Mouse (Mus musculus) stomach, embryonic 14.5 days (tissue): ENCODE measurements at regions not wholly inside any gene's neighbourhood (a gene's known extent, or its start where the extent isn't known, plus 50 kb on each side); places are given as distances from the start of the nearest gene placed in this dataset.
A peak's percentile ranks its signal among the peaks of the same experiment; 100 is the strongest.

Source experiments
- ATAC-seq: fragments of 200-750 bp; cut with Nextera tagmentation; 2 replicates; pipeline ENCODE4 v1.8.0; 2017; ENCODE audit warnings: low read depth, moderate TSS enrichment; ENCODE audit not compliant: insufficient number of reproducible peaks, insufficient read depth, low FRiP score
- H3K27ac ChIP-seq: fragments of 300-500 bp; sonication (generic); 2 replicates; pipeline ENCODE4 v1.5.1; 2014; ENCODE audit warnings: mild to moderate bottlenecking, low read length, moderate library complexity, mixed read lengths
- H3K27me3 ChIP-seq: fragments of 300-500 bp; sonication (generic); 2 replicates; pipeline ENCODE4 v1.6.1; 2014; ENCODE audit warnings: low read length, control low read depth, mixed read lengths; ENCODE audit not compliant: control insufficient read depth, insufficient read depth
- H3K36me3 ChIP-seq: fragments of 300-500 bp; sonication (generic); 2 replicates; pipeline ENCODE4 v1.6.1; 2014; ENCODE audit warnings: mild to moderate bottlenecking, control low read depth, low read length, moderate library complexity, mixed read lengths; ENCODE audit not compliant: control insufficient read depth, insufficient read depth
- H3K4me1 ChIP-seq: fragments of 300-500 bp; sonication (generic); 2 replicates; pipeline ENCODE4 v1.6.1; 2014; ENCODE audit warnings: low read length, control low read depth, mixed read lengths; ENCODE audit not compliant: control insufficient read depth, insufficient read depth
- H3K4me2 ChIP-seq: fragments of 300-500 bp; sonication (generic); replicated peaks from 2 replicates; pipeline ENCODE4 v1.6.1; 2014; ENCODE audit warnings: low read depth, low read length, control low read depth
- H3K4me3 ChIP-seq: fragments of 300-500 bp; sonication (generic); 2 replicates; pipeline ENCODE4 v1.5.1; 2014; ENCODE audit warnings: low read depth, low read length, control low read depth
- H3K9ac ChIP-seq: fragments of 300-500 bp; sonication (generic); replicated peaks from 2 replicates; pipeline ENCODE4 v1.6.1; 2014; ENCODE audit warnings: low read depth, mild to moderate bottlenecking, control low read depth, low read length, moderate library complexity, mixed read lengths
- H3K9me3 ChIP-seq: fragments of 300-500 bp; sonication (generic); 2 replicates; pipeline ENCODE4 v1.6.1; 2016; ENCODE audit warnings: low read depth, low read length, control low read depth; ENCODE audit not compliant: control insufficient read depth
- WGBS: fragments of 180-500 bp; shearing (Covaris S2); extraction: QIAGEN DNeasy Blood & Tissue Kit; methylation state at CpG from one replicate; pipeline ENCODE4 v1.1.7; 2014; 5-methylcytosine and 5-hydroxymethylcytosine counted together

DNA sequence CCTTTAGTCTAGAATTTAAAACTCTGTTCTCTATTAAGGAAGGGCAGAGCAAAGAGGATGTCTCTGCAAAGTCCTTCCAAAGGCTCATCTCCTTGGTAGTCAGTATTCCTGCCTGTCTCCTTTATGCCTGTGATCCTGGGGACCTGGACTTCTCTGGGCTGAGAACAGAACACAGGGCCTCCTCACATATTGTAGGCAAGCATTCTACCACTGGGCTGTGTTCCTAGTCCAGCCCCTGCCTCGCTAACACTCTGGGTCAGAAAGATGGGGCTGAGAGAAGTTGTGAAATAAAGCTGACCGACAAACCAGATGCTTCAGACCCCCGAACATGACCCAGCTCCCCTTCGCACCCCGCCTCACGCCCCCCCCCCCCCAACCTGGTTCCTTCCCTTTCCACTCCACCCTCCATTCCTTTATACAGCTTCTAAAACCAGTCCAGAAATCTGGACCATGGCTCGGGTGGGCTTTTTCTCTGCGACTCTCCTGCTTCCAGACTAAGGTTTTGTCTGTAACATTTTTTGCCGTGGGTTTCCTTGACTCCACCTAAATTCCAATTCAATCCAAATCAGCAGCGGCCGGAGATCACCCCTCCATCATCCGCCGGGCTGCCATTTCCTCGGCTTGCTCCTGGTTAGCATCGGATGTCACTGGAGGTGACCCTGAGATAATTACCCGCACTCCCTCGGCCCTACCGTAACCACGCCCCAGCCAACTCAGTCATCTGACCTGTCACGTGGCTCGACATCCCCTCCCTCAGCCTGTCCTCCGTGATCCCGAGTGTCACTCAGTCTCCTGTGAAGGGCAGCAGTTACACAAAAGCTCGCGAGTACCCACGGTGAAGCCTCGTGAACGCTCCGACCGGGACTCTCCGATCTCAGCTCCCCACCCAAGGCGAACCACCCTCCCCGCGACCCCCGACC is 89.3 kb upstream of the Synm start:
- H3K4me2 ChIP-seq: peak overlapping the region; percentile 66
- H3K4me1 ChIP-seq: no peaks in the 10 kb centered on the region
- peak overlapping the region; percentile 48; the same call in 1 of the 2 replicates for H3K9ac ChIP-seq
- H3K27me3 ChIP-seq: no peaks in the 10 kb centered on the region
- H3K36me3 ChIP-seq: no peaks in the 10 kb centered on the region
- H3K27ac ChIP-seq: 0 out of 2 replicates have a peak overlapping the region, but pooled peaks have one; percentile 44
- WGBS: 3% methylated on average over 33 of the region's 35 CpGs
- H3K4me3 ChIP-seq: peak overlapping the region; percentile 47
- H3K9me3 ChIP-seq: no peaks in the 10 kb centered on the region; the same call in 1 of the 2 replicates
- ATAC-seq: peak; percentile 82

DNA sequence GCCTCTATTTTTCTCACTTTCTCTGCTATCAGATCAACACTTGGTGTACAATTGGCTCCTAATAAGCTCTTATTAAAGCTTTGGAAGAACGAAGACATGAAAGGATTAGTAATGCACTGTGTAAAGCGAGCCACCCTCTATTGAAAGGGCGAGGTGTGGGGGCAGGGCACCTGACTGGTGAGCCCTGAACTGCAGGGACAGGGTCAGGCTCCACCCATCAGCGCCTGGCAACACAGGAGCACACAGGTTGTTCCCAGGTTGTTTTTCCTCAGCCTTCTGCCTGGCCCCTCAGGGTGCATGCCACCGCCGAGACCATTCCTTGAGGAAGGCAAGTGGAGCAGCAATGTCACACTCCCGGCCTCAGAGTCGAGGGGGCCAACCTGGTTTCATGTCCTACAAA is 87.3 kb upstream of the Synm start:
- 18% methylated on average over 8 of the region's 8 CpGs for WGBS
- Histone ChIP-seq H3K4me3 (no peak overlapping the region), H3K4me2 (no peak overlapping the region), H3K27ac (no peak overlapping the region), H3K4me1 (no peaks in the 10 kb centered on the region), H3K27me3 (no peaks in the 10 kb centered on the region), H3K9ac (no peak overlapping the region), H3K9me3 (no peaks in the 10 kb centered on the region; the same call in 1 of the 2 replicates), H3K36me3 (no peaks in the 10 kb centered on the region)
- no peak for ATAC-seq

DNA sequence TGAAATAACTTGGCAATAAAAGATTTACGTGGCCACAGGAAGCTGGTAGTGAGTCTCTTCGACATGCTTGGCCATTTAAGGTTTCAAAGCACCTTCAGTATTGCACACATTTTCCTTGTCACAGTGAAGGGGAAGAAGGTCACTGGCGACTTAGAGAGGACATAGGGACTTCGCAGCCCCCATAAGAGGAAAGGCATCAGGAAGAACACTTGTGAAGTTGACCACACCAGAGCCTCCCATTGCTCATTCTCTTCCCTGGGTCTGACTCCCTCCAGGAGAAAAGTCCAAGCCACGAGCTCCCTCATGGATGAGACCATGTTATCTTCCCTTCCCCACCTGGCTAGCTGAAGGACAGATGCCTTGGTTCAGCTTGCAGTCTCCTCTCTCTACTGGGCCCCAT is 77.4 kb upstream of the Synm start:
- no peak overlapping the region for H3K27ac ChIP-seq
- WGBS: 90% methylated on average over 5 of the region's 5 CpGs
- no peaks in the 10 kb centered on the region for H3K36me3 ChIP-seq
- peaks cover 8% of the 10 kb centered on the region; the same call in 1 of the 2 replicates for H3K4me1 ChIP-seq
- H3K4me3 ChIP-seq: no peak overlapping the region
- H3K27me3 ChIP-seq: no peaks in the 10 kb centered on the region
- H3K9ac ChIP-seq: no peak overlapping the region
- H3K4me2 ChIP-seq: no peak overlapping the region
- no peak for ATAC-seq
- no peaks in the 10 kb centered on the region for H3K9me3 ChIP-seq

DNA sequence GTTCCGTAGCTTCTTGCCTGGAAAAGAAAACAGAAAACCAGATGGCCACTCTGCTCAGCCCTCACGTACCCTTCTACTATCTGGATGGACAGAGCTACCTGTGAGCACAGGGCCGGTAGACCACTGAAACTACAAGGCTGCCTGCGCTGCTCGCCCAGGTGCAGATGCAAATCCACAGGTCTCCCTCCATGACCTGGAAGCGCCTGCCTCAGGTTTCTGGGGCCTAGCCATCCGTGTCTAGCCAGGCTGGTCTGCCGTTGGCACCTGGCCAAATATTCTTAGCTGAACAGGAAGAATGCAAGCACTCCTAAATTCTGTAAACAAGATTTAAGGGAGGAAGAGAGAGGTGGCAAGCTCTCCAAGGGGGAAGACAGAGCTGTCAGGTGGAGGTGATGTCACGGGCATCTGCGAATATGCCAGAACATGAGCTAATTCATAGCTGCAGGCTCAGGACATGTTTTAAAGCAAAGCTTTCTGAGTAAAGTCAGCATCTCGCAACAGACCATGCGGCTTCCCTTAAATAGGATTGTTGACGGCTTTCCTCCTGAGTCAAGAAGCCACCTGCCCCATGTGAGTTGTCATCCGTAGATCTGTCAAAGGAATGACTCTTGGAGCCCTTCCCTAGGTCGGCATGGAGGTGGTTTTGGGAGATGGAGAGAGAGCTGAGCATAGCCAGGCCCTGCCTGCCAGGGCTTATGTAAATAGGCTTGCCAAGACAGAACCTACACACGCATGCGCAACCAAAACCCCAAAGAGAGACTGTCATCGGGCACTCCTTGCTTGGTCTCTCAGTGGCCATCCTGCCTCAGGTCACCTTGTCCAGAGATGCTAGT is 76.8 kb upstream of the Synm start:
- no peak overlapping the region for H3K27ac ChIP-seq

DNA sequence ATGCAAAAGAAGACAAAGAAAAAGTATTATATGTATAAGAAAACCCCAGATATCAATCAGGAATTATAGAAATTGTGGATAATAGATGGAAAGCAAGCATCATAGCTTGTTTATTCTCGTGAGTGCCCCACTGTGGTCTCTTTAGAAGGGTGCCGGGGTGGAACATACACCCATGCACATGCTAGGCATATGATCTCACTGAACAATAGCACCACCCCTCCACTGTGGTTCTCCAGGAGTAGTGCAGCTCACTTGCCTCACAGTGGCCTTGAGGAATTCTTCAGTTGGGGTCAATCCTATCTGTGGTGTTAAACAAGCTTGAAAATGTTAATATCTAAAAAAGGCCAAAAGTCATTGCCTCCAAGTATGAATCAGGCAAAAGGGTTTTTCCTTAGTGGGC is 72.2 kb upstream of the Synm start:
- no peak for ATAC-seq
- 83% methylated on average over 2 of the region's 2 CpGs for WGBS
- H3K27me3 ChIP-seq: no peaks in the 10 kb centered on the region
- H3K4me3 ChIP-seq: no peak overlapping the region
- no peaks in the 10 kb centered on the region for H3K36me3 ChIP-seq
- H3K9ac ChIP-seq: no peak overlapping the region
- peaks cover 8% of the 10 kb centered on the region; the same call in 1 of the 2 replicates for H3K4me1 ChIP-seq
- H3K27ac ChIP-seq: no peak overlapping the region
- no peak overlapping the region for H3K4me2 ChIP-seq
- no peaks in the 10 kb centered on the region for H3K9me3 ChIP-seq

More for the DNA sequence above, 76.8 kb upstream of the Synm start:
- no peak overlapping the region for H3K4me3 ChIP-seq
- H3K9me3 ChIP-seq: no peaks in the 10 kb centered on the region
- WGBS: 51% methylated on average over 18 of the region's 18 CpGs
- H3K4me2 ChIP-seq: no peak overlapping the region
- no peaks in the 10 kb centered on the region for H3K27me3 ChIP-seq
- no peak for ATAC-seq
- H3K4me1 ChIP-seq: peaks cover 8% of the 10 kb centered on the region; the same call in 1 of the 2 replicates
- H3K9ac ChIP-seq: no peak overlapping the region
- H3K36me3 ChIP-seq: no peaks in the 10 kb centered on the region

DNA sequence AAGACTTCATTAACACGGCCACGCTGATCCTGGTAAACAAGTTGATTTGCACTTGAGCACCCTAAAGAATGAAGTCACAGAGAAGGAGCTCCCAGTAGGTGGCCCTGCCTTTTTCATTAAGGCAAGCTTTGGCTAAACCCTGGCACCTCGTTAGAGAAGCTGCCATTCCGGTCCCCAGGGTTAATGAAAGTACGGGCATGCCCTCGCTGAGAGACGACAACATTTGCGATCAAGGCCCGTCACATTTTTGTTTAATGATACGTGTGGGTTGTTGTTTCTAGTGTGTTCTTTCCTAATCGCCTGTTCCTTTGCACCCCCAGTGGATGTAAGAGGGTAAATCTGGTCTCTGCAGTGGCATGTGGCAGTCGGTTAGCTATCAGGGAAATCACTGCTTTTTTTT is 67.8 kb upstream of the Synm start:
- no peak overlapping the region for H3K4me2 ChIP-seq
- 60% methylated on average over 12 of the region's 12 CpGs for WGBS

DNA sequence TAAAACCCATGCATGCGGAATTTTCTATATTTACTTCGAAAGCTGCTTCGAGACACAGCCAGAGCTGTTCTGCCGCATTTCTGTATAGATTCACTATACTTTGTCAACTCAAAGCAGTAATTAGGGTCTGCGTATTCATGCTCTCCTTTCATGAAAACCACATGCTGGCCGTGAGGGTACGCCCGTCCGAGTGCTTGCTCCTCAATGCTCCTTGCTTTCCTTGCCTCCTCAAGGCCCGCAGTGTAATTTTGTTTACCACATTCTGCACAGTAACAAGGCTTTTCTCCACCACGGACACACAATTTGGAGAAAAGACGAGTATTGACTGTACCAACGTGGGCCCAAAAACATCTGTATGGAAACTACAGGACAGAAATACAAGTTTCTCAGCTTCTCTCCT is 67.4 kb upstream of the Synm start:
- no peak overlapping the region for H3K27ac ChIP-seq
- no peaks in the 10 kb centered on the region for H3K27me3 ChIP-seq
- no peak for ATAC-seq
- no peaks in the 10 kb centered on the region for H3K9me3 ChIP-seq
- no peak overlapping the region for H3K4me3 ChIP-seq
- WGBS: 88% methylated on average over 13 of the region's 13 CpGs
- H3K4me1 ChIP-seq: no peaks in the 10 kb centered on the region
- H3K36me3 ChIP-seq: no peaks in the 10 kb centered on the region
- no peak overlapping the region for H3K9ac ChIP-seq
- no peak overlapping the region for H3K4me2 ChIP-seq

More for the DNA sequence above, 67.8 kb upstream of the Synm start:
- H3K9me3 ChIP-seq: no peaks in the 10 kb centered on the region
- H3K36me3 ChIP-seq: no peaks in the 10 kb centered on the region
- H3K4me3 ChIP-seq: no peak overlapping the region
- no peaks in the 10 kb centered on the region for H3K27me3 ChIP-seq
- no peak overlapping the region for H3K27ac ChIP-seq
- no peak overlapping the region for H3K9ac ChIP-seq
- no peaks in the 10 kb centered on the region for H3K4me1 ChIP-seq
- no peak for ATAC-seq

DNA sequence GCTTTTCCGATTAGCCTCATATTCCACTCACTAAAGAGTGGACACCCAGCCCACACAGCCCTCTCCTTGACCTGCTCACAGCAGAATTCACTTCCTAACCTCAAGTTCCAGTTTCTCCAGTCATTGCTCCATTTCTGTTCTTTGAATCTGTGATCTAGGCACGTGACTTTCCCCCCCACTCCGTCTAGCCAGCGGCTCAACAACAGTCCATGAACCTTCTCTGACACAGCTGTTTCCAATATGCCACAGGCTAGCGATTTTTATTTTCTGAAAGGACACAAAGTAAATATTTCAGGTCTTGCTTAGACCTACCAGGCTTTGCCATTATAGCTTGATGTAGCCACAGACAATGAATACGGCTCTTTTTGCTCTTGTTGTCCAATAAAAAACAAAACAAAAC is 66.8 kb upstream of the Synm start:
- H3K4me3 ChIP-seq: no peak overlapping the region
- no peak for ATAC-seq
- no peak overlapping the region for H3K27ac ChIP-seq
- 86% methylated on average over 6 of the region's 6 CpGs for WGBS
- no peaks in the 10 kb centered on the region for H3K27me3 ChIP-seq
- H3K9me3 ChIP-seq: no peaks in the 10 kb centered on the region
- no peaks in the 10 kb centered on the region for H3K4me1 ChIP-seq
- H3K9ac ChIP-seq: no peak overlapping the region
- H3K4me2 ChIP-seq: no peak overlapping the region
- no peaks in the 10 kb centered on the region for H3K36me3 ChIP-seq
